Mouse (Mus musculus): ENCODE data around the gene Asic2.

The Asic2 gene

DNA sequence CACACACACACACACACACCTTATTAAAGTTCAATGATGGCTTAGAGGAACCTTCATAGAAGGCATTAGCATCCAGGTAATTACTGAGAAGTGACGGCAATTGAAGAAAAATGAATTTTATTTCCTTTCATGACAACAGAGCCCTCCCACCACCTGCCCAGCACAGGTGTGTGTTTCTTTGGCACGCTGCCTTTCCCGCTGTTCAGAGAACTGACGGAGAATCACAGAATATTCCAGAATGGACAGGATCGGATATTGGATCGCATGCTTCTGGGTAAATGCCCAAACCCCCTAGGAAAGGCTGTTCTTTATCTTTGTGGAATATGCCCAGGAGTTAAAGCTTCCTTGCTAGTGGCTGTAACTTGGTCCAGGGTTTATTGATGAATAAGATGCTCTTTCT is 954.8 kb downstream of the Asic2 start:
- no peak for DNase-seq (ENCODE audit: low read depth, low spot score)

DNA sequence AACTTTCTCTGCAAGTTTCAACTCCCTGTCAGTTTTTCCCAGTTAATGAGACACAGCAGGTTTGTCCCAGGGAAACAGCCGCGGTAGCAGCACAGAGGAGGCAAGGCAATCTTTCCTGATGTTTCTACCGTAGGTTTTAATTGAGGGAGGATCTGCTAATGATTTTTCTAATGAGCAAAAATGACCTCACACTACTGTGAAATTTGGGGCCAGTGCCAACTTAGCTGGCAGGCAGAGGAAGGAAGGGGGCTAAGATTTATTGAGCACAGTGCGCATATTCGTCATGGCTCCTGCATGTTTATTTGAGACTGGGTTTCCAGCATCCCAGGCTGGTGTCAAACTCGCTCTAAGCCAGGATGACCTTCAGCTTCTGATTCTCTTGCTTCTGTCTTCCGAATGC is 957.5 kb downstream of the Asic2 start:
- DNase-seq (ENCODE audit: low read depth, low spot score) = no peak

DNA sequence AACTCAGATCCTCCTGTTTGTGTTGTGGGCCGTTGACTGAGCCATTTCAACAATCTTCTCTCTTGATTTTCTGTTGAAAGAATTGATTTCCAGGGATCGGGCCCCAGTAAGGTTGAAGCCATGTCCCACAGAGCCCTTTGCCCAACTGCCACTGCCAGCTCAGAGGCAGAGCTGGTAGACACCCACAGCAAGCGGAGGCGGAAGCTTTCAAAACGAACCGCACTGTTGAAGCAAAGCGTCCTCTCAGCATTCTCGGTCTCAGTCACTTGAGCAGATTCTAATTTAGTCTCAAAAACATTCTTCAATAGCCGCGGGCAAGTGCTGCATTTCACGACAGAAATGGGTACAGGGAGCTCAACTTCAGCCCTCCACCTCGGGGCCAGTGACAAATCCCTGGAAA is 958.9 kb downstream of the Asic2 start:
- no peak for DNase-seq (ENCODE audit: low read depth, low spot score)

DNA sequence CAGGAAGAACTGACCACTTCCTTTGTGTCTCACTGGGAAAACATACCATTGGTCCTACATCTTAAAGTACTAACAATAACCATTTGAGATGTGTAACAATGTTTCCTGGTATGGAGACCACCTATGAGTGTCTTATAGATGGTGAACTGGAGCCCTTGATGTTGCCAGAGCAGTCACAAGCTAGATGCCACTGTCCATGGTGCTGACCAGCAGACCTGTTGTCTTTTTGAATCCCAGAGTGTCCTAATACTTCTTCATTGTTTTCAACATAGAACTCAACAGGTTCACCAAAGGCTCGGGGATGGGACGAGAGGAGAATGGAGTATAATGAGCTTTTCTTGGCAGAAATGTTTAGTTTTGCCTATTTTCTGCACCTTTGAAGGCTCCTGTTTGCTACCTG is 962.4 kb downstream of the Asic2 start:
- DNase-seq (ENCODE audit: low read depth, low spot score) = peak; percentile 79

DNA sequence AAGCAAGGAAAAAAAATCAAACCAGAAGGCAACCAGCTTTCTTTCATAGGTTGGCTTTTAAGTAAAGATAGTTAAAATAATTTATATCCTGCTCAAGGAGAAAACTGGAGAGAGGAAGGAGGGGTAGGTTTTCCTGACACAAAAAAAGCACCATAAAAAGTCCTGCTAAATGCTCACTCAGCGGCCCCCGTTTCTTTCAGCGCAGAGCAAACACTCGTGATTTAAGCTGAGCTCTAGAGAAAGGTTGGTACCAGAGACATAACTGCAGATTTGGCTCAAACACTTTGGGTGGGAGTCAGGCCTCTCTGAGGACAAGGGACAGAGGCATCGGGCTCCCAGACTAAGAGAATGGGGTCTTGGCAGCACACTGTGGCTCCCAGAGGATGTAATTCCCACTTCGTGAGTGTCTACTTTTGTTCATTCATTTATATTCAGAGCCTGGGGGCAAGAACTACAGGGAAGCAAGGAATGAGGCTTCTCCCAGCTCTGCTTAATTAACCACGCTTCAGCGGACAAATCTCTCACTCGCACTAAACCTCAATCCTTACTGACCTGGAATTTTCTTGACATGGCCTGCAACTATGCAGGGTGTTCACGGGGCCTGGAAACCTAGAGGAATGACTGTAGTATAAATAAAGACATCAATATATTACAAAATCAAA is 965.4 kb downstream of the Asic2 start:
- no peak for DNase-seq (ENCODE audit: low read depth, low spot score)

DNA sequence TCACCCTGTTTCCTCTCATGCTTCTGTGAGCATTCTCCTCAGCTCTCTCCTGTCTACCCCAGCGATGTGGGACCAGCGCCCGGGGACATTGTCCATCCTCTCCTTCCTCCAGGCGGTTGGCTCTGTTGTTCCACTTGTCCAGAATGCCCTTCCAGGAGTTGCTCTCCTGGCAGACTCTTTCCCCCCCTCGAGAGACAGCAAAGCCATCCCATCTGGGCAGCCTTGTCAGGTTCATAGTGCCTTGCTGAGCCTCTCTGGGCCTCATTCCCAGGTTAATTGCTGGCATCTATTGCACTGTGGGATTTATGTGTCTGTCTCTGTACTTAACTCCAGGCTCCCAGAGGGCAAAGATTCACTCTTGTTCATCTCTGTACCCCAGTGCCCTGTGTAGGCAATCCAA is 972.6 kb downstream of the Asic2 start:
- DNase-seq (ENCODE audit: low read depth, low spot score) = no peak

DNA sequence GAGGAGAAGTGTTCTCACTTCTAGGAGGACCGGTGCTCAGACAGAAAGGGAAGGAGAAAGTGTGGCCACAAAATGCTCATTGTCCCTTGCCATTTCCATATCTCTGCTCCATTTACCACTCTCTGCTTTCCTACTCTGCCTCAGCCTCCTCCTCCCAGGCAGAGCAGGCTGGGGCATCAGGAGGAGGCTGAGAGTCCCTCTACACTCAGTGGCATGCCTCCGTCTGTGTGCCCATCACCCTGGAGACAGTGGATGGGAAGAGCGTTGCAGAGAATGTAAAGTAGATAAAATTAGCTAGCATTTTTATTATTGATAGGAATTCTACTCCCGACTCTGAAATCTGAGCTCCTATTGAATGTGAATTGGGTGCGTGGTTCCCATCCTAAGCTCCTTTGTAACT is 984.7 kb downstream of the Asic2 start:
- no peak for DNase-seq (ENCODE audit: low read depth, low spot score)

DNA sequence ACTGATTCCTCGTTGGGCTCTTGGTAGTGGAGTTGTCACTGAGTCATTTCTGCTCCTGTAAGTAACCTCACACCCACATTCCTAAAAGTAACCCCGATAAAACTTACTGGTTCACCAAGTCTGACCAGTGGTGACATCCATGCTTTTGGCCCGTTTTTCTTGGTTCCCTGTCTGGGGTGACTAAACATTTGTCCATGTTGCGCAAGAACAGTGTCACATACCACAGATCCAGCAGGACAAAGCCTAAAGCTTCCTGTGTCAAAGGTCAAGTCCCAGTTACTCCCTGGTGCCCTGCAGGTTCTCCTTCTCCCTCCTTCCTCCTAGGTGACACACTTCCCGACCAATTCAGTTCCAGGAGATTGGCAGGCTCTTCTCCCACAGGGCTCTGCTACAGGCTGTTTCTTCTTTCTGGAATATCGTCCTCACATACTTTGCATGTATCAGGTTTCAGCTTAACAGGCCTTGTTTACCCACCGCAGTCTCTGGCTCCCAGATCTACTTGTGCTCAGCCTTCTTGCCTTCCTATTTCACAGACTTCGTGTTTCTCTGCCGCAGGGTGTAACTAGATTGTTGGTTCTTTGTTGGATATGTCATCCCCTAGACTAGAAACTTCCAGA is 991.9 kb downstream of the Asic2 start:
- no peak for DNase-seq (ENCODE audit: low read depth, low spot score)

DNA sequence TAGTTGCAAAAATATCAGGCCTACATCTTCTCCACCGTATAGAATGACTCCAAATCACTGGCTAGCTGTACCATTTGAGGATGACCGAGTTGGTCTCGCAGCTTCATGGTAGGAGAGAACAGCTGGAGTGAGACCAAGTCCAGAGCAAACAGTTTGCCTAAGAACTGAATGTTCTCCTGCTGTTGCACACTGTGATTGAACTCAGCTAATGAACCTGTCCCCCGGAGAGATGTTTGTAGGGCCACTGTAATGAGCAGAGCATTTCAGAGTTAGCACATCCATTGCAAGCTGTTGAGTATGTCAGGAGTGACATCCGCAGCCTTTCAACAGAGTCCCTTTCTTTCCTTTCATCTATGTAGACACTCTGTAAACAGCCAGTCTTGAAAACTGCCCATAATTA is 993.6 kb downstream of the Asic2 start:
- DNase-seq (ENCODE audit: low read depth, low spot score) = no peak

DNA sequence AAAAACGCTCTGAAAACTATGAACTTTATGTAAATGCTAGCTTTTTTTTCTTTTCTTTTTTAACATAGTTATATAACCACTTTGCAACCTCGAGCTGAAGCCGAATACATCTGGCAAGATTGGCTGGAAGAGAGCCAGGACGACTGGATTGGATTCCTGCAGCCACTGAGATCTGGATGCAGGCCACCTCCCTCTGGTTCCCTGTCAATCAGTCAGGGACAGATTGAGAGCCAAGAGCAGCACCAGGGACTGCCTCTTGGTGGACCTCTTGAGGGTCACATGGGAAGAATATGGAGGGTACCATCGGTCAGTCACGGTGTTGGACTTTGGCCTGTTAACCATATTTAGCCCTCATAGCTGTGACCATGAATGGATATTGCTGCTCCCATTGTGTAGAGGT is 994.3 kb downstream of the Asic2 start:
- no peak for DNase-seq (ENCODE audit: low read depth, low spot score)

DNA sequence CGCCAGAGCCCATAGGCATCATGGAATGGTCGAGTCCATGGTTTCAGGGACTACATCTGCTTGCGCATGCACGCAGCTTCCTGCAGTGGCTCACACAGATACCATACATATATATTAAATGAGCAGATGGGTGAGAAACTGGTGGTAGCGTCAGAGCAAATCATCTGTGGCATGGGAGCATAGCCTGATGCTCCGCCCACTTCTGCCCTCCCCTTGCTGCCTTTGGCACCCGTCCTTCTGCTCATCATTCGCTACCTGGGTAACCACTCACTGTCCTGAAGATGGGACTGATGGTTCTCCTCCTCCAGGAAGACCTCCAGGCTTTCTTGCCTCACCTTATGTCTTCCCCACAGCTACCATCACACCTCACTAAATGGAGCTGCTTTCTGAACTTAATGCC is 995.0 kb downstream of the Asic2 start:
- no peak for DNase-seq (ENCODE audit: low read depth, low spot score)

DNA sequence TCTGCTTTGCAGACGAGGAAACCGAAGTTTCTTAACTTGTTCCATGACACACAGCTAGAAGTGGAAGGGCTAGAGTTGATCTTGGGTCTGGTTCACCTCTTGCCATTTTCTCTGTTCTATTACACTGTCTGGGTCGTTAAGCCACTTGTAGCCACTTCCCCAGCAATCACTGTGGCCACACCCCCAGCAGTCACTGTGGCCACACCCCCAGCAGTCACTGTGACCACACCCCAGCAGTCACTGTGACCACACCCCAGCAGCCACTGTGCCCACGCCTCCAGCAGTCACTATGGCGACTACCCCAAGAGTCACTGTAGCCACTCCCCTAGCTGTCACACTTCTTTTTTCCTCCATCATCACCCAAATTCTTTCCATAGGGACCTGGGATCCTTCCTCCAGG is 1000.7 kb downstream of the Asic2 start:
- no peak for DNase-seq (ENCODE audit: low read depth, low spot score)

DNA sequence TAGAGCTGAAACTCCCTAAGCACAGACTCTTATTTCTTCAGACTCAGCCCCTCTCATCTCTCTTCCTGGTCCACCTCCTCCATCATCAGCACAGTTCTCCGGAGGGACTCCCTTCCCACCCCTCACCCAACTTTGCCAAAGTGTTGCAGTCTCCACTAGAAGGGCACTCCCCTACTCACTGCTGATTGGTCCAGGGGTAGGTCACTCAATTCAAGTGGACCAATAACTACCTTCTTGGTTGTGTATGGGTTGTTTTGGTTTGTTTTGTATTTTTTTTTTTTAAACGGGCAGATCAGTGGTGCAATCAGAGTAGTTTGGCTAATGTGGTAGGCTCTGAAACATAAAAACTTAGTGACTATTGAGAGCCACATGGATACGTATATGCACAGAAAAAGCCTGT is 1002.2 kb downstream of the Asic2 start:
- no peak for DNase-seq (ENCODE audit: low read depth, low spot score)

DNA sequence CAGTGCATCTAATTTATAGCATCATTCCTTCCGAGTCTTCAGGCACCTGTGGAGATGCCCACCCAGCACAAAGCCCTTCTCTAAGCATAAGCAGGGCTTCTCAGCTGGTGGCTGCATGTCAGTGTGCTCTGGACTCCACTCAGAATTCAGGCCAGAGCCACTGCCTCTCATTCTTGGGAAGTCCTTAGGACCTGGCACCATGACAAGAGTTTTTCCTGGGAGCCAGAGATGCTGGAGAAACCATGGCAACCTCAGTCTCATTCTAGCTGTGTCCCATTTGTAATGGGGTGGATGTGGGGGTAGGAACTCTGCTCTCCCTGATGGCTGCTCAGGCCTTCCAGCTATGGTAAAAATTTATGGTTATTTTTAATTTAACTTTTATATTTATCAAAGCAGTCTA is 1006.9 kb downstream of the Asic2 start:
- DNase-seq (ENCODE audit: low read depth, low spot score) = no peak

DNA sequence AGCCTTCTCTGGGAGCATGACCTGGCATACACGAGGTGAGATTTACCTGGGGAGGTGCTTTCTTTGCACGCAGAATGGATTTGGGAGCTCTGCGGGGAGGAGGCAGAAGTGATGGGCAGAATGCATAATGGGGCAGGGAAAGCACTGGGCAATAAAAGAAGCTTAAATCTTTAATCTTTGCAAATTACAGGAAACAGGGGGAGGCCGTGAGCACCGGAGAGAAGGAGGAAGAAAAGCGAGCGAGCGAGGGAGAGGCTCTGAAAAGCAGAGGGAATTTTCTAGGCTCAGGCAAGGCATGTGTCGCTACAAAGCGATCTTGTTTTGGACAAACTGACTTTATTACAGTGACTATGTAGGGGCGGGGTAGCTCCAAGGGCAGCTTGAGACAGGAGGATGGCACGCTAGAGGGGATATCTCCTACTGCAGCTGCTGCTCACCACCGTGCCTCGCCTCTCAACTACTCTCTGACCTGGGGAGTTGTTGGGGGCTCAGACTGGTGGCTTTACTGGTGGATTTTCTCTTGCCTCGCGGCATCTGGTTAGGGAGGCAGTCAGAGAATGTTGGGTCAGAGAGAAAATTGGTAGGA is 1010.1 kb downstream of the Asic2 start:
- no peak for DNase-seq (ENCODE audit: low read depth, low spot score)

DNA sequence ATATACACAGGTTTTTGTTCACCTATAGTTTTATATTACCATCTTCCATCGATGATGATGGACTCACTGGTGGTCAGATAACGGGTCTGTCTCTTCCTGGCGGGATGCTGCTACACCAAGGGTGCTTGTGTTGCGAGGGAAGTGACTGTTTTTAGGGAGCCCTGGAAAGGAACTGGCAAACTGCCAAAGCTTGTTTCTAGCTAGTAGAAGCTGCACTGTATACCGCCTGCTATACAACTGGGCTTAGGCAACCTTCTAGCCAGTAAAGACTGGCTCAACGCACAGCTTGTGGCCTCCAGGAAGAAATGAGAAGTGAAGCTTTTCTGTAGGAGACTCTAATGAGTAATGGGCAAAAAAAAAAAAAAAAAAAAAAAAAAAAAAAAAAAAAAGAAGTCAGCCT is 1012.3 kb downstream of the Asic2 start:
- DNase-seq (ENCODE audit: low read depth, low spot score) = no peak

DNA sequence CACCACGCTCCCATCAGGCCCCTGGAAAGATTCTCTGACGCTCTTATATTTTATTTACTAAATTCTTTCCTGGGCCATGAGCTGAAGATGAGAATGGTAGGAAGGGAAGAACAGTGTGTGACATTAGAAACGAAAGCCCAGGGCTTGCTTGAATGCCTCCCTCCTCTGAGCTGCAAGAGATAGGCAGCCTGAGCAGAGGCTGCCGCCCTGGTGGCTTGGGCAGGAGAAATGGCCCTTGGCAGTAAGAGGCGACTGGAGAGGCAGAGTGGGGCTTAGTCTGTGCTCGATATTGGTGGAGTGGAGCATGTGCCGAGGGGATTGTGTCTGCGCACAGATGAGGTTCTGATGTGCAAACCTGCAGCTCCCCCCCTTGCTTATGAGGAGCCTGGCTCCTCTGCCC is 1014.1 kb downstream of the Asic2 start:
- no peak for DNase-seq (ENCODE audit: low read depth, low spot score)

DNA sequence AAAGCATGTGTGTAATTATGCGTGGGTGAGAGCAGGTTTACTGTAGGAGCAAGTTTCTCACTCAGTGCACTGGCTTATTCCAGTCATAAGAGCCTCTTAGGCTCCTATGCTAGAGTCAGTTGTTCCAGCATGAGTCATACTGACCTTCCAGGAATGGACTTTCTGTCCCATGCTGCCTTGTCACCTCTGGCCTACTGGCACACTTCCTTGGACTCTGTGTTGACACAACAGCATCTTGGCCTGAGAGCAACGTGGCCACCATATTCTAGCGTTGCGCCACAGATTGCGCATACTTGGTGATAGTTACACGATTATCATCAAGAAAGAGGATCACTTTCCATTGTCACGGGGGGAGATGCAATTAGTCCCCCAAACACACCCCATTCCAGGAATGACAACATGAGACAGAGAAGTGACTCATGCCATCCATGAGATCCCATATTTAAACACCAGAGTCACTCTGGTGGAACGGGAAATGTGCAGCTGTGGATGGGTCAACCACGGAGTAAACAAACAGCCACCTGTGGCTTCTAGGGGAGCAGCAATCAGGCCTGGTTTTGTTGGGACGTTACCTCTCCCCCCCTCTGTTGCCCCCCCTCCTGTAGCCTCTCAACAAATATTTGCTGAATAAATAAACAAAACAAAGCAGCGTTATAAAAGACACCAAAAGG is 1019.1 kb downstream of the Asic2 start:
- DNase-seq (ENCODE audit: low read depth, low spot score) = no peak

DNA sequence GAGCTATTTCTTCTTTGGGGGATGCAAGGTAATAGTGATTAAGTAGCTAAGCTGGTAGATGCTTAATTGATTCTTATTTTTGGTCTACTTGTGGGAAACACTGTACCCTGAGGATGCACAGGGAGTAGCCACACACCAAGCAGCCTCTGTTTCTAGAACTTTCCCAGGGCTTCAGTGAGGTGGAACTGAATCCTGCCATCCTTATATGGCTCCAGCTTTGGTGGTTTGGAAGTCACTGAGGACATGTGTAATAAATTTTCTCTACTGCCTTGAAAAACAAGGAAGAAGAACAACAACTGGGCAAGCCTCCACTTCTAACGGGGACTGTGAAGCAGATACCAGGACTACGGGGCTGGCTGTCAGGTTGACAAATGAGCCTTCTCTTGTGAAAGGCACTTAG is 1020.2 kb downstream of the Asic2 start:
- no peak for DNase-seq (ENCODE audit: low read depth, low spot score)

DNA sequence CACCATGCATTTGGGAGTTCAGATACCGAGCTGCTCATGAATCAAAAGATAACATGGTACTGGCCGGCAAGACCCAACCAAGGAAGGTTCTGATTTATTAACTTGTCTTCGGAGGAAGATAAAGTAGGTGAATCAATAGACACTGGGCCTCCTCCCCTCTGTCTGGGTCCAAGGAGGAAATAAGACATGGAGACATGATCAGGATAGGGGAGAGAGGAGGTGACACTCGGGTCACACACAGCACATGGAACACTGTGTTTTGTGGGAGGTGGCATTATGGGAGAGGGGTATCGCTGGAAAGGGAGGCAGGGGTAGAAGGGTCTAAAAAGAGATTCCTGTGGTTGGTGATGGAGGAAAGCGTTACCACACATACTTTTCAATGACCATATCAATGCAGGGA is 1022.1 kb downstream of the Asic2 start:
- no peak for DNase-seq (ENCODE audit: low read depth, low spot score)

DNA sequence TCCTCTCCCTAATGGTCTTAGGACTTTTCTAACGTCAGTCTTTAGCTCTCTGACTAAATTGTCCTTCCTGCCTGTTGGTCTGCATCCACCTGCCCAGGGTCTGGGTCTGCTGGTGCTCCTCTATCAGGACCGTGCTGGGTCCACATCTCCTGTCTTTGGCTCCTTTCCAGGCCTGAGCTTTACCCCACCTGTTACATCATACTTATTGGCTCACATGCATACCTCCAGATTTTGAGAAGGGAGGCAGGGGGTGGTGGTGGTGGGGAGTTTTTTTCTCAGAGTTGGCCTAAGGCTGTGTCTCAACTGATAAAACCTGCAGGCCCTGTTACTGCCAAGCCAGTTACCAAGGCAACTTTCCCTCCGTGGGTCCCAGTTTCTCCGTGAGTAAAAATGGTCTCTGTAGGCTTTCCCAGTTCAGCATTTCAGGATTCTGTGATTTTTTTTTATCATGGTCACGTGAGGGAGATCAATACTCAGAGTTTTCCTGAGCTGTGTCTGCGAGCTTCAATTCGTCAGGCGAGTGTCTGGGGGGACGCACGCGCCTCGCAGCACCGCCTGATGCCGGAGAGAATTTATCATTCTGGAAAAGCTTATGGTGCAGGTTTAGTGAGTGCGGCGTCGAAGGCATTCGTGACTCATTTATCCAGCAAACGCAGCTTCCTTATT is 1044.8 kb downstream of the Asic2 start:
- DNase-seq (ENCODE audit: low read depth, low spot score) = no peak

DNA sequence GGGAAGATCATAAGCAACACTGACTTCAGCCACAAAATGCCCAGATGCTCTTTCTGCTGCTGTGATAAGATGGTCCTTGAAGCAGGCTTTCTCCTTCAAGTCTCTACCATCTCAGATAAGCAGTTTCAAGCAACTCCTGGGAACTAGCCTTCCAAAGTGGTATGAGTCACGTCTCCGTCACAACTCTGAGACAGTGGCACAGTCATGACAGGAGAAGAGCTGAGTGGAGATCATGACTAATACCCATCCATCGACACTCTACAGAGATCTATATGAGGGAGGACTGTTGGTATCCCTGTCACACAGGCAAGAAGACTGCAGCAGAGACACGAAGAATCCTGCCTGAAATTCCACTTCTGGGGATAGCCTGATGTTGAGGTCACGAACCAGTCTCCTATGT is 1049.9 kb downstream of the Asic2 start:
- no peak for DNase-seq (ENCODE audit: low read depth, low spot score)
